Mouse (Mus musculus) forebrain, embryonic 11.5 days (tissue): ENCODE measurements around the gene Stxbp3. TPM values are rescaled to one million over a fixed set of nuclear protein-coding genes. Genes with fewer than 3 reads are reported as not detected.

Source experiments
- ATAC-seq: fragments of 200-750 bp; cut with Nextera tagmentation; replicated peaks from 2 replicates; pipeline ENCODE4 v1.8.0; 2017; ENCODE audit warnings: moderate TSS enrichment; ENCODE audit not compliant: low FRiP score
- DNase-seq: peaks from one replicate; pipeline ENCODE4 v3.0.0-alpha.2; 2017; ENCODE audit warnings: low spot score
- H3K27ac ChIP-seq: fragments of 300-500 bp; sonication (generic); 2 replicates; pipeline ENCODE4 v1.5.1; 2014; ENCODE audit warnings: low read depth, low read length
- H3K27me3 ChIP-seq: fragments of 300-500 bp; sonication (generic); 2 replicates; pipeline ENCODE4 v1.6.1; 2014; ENCODE audit warnings: mild to moderate bottlenecking, low read length, mixed read lengths; ENCODE audit not compliant: control insufficient read depth, insufficient read depth
- H3K36me3 ChIP-seq: fragments of 300-500 bp; sonication (generic); 2 replicates; pipeline ENCODE4 v1.6.1; 2014; ENCODE audit warnings: mild to moderate bottlenecking, low read length, moderate library complexity, mixed read lengths; ENCODE audit not compliant: control insufficient read depth, insufficient read depth
- H3K4me1 ChIP-seq: fragments of 300-500 bp; sonication (generic); replicated peaks from 2 replicates; pipeline ENCODE4 v1.6.1; 2014; ENCODE audit warnings: low read length, mixed read lengths; ENCODE audit not compliant: control insufficient read depth, insufficient read depth
- H3K4me2 ChIP-seq: fragments of 300-500 bp; sonication (generic); 2 replicates; pipeline ENCODE4 v1.6.1; 2014; ENCODE audit warnings: low read depth, mild to moderate bottlenecking, low read length, moderate library complexity, mixed read lengths; ENCODE audit not compliant: severe bottlenecking
- H3K4me3 ChIP-seq: fragments of 300-500 bp; sonication (generic); 2 replicates; pipeline ENCODE4 v1.5.1; 2014; ENCODE audit warnings: low read depth, low read length
- H3K9ac ChIP-seq: fragments of 300-500 bp; sonication (generic); 2 replicates; pipeline ENCODE4 v1.6.1; 2014; ENCODE audit warnings: low read length
- H3K9me3 ChIP-seq: fragments of 300-500 bp; sonication (generic); 2 replicates; pipeline ENCODE4 v1.6.1; 2016; ENCODE audit warnings: low read length, mixed read lengths; ENCODE audit not compliant: control insufficient read depth
- WGBS: fragments of 180-500 bp; shearing (Covaris S2); extraction: QIAGEN DNeasy Blood & Tissue Kit; methylation state at CpG from one replicate; pipeline ENCODE4 v1.1.7; 2014; 5-methylcytosine and 5-hydroxymethylcytosine counted together
- polyA plus RNA-seq: library from polyadenylated mRNA; unstranded; fragments of >200 nt; fragmentation: Nextera tagmentation; extraction: Ambion mirVana; gene quantifications from 2 replicates; pipeline ENCODE4 v1.2.1, GENCODE M21; 2014

Gene Stxbp3
- polyA plus RNA-seq, 1 experiment from 2014 or later, result 22.5 TPM

DNA sequence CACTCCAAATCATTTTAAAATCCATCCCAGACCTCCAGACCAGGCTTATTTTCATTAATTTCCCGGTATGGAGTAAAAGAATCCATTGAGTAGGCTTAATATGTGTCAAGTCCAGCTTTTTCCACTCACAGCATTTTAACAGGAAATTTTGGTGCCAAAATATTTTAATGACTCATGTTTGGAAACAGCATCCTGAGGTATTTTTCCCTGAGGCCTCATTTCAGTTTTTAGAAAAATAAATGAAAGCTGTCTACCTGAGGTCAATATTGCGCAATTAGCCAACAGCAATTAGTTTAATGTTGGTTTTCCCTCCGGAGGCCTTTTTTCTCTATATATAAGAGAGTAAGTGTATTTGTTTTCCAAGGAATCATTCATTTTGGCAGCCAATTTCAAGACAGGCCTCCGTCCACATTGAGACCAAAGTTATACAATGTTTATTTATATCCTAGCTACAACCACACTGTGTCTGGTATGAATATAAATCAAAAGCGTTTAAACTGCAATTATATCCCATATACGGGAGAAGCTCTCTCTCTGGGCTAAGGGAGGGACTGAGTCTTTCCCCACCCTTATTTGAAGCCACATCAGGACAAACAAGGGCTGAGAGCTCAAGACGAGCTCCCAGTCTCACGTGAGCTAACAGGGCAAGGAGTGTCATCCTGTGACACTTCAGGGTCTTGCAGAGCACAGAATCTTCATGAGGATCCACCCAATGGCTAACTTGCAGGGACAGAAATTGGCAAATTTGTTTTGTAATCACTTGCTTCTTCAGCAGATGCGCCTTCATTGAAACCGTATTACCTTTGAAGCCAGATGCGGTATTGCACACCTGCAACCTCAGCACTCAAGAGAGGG, 80.5 kb downstream of the Stxbp3 start:
- H3K9me3 ChIP-seq, result no peaks in the 10 kb centered on the region
- H3K4me2 ChIP-seq, result no peak overlapping the region
- 90% methylated on average over 11 of the region's 11 CpGs for WGBS
- no peaks in the 10 kb centered on the region for H3K4me1 ChIP-seq
- H3K36me3 ChIP-seq, result no peaks in the 10 kb centered on the region
- no peak overlapping the region for H3K4me3 ChIP-seq
- no peaks in the 10 kb centered on the region for H3K27me3 ChIP-seq
- no peak overlapping the region for H3K27ac ChIP-seq
- DNase-seq (no peak), ATAC-seq (no peak)
- H3K9ac ChIP-seq, result no peak overlapping the region

DNA sequence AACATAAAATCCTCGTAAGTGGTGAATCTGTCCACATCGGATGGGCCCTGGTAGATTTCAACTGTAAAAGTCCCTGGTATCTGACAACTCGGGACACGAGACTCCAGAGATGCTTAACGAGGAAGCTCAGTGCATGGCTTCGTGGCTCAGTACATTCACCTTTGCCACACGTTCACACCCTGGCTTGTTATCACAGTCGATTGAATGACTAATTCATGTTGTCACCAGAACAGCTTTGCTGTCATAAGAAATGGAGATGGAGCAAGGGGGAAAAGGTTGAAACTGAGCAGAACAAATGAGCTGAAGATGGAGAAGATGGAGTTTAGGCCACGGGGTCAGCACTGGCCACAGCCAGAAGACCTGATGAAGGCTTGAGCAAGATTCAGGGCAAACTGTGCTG, 82.8 kb downstream of the Stxbp3 start:
- 77% methylated on average over 9 of the region's 9 CpGs for WGBS

GRCm38 (mm10) chr3:108756131-108756530, 84.2 kb downstream of the Stxbp3 start:
- ATAC-seq (no peak), DNase-seq (no peak)
- Histone ChIP-seq H3K4me1 (no peaks in the 10 kb centered on the region), H3K27me3 (no peaks in the 10 kb centered on the region), H3K9me3 (no peaks in the 10 kb centered on the region), H3K9ac (no peak overlapping the region), H3K4me3 (no peak overlapping the region), H3K27ac (no peak overlapping the region), H3K36me3 (no peaks in the 10 kb centered on the region), H3K4me2 (no peak overlapping the region)
- WGBS, result 67% methylated on average over 1 of the region's 1 CpGs

More for the DNA sequence above, 82.8 kb downstream of the Stxbp3 start:
- H3K9ac ChIP-seq, result no peak overlapping the region
- H3K27me3 ChIP-seq, result no peaks in the 10 kb centered on the region
- H3K36me3 ChIP-seq, result no peaks in the 10 kb centered on the region
- no peaks in the 10 kb centered on the region for H3K9me3 ChIP-seq
- no peaks in the 10 kb centered on the region for H3K4me1 ChIP-seq
- no peak overlapping the region for H3K4me3 ChIP-seq
- no peak overlapping the region for H3K4me2 ChIP-seq
- DNase-seq (no peak), ATAC-seq (no peak)
- no peak overlapping the region for H3K27ac ChIP-seq

DNA sequence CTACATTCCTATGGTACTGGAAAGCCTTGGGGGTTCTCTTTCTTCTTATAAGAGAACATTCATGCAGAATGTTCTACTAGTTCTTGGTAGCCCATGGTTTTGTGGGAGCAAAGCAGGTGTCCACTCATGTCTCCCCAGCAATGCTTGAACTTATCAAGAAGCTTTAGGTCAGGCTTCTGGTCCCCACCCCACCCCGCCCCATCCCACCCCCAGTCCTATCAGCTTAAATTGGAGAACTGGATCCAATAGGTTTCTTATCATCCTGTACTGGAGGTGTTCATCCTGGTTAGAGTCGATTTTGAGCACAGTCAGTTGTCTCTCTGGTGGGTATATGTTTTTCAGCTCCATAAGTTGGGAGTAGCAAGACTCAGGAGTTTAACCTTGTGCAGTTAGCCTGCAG, 84.8 kb downstream of the Stxbp3 start:
- H3K27me3 ChIP-seq, result no peaks in the 10 kb centered on the region
- no peaks in the 10 kb centered on the region for H3K9me3 ChIP-seq
- DNase-seq (no peak), ATAC-seq (no peak)
- H3K4me2 ChIP-seq, result no peak overlapping the region
- no peak overlapping the region for H3K9ac ChIP-seq
- no peak overlapping the region for H3K4me3 ChIP-seq
- 86% methylated on average over 2 of the region's 2 CpGs for WGBS
- H3K27ac ChIP-seq, result no peak overlapping the region
- H3K36me3 ChIP-seq, result no peaks in the 10 kb centered on the region
- no peaks in the 10 kb centered on the region for H3K4me1 ChIP-seq

DNA sequence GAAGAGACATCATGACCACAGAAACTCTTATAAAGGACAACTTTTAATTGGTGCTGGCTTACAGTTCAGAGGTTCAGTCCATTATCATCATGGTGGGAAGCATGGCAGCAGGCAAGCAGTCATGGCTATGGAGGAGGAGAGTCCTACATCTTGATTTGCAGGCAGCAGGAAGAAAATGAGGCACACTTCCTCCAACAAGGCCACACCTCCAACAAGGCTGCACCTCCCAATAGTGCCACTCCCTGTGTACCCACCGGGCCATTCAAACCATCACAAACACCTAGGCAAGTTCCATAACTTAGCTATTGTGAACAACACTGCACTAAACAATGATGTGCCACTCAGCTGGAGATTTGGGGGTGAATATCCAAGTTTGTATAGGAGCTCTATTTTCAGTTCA, 85.8 kb downstream of the Stxbp3 start:
- ATAC-seq, result no peak
- Histone ChIP-seq H3K4me3 (no peak overlapping the region), H3K9ac (no peak overlapping the region), H3K27me3 (no peaks in the 10 kb centered on the region), H3K9me3 (no peaks in the 10 kb centered on the region), H3K4me2 (no peak overlapping the region), H3K27ac (no peak overlapping the region), H3K36me3 (no peaks in the 10 kb centered on the region), H3K4me1 (no peaks in the 10 kb centered on the region)
- DNase-seq, result no peak
- 90% methylated on average over 1 of the region's 1 CpGs for WGBS

DNA sequence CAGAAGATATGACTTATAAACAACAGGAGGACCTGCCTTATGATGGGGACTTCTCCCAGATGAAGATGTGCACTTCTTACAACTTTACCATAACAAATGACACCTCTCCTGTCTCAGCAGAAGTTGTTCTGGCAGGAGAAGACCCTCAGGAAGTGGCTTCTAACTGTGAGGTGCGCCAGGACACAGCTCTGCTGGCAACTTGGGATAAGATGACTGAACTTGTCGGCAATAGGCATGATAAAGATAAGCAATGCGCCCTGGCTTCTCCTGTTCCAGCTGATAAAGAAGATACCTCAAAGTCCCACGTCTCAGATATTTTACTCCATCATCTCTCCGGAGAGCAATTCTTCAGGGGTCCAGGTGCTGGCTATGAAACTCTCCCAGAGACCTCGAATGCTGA, 88.6 kb downstream of the Stxbp3 start:
- Histone ChIP-seq H3K4me3 (no peak overlapping the region), H3K27ac (no peak overlapping the region), H3K36me3 (no peaks in the 10 kb centered on the region), H3K9ac (no peak overlapping the region), H3K4me2 (no peak overlapping the region), H3K4me1 (no peaks in the 10 kb centered on the region), H3K9me3 (no peaks in the 10 kb centered on the region), H3K27me3 (no peaks in the 10 kb centered on the region)
- WGBS, result 81% methylated on average over 6 of the region's 6 CpGs
- ATAC-seq, result no peak
- DNase-seq, result no peak

DNA sequence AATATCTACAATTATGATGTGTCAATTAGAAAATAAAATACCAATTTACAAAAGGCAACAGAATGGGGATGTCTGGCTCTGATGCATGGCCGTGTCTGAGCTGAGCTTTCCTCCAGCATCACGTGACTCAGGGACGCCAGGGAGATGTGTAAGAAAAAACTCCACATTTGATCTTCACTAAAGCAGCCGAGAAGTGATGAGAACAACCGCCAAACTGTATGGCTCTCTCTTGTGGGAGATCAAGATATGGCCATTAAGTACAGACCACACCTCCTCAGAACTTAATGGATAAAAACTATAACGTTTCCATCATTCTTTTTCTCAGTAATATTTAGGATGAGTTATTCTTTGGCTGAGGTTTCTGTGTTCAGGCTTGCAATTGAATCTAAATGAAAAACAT, 89.3 kb downstream of the Stxbp3 start:
- Histone ChIP-seq H3K27me3 (no peaks in the 10 kb centered on the region), H3K27ac (no peak overlapping the region), H3K4me1 (no peaks in the 10 kb centered on the region), H3K9ac (no peak overlapping the region), H3K4me2 (no peak overlapping the region), H3K9me3 (no peaks in the 10 kb centered on the region), H3K36me3 (no peaks in the 10 kb centered on the region), H3K4me3 (no peak overlapping the region)
- DNase-seq (no peak), ATAC-seq (no peak)
- 72% methylated on average over 6 of the region's 6 CpGs for WGBS

- Histone ChIP-seq H3K9ac (no peak overlapping the region), H3K9me3 (no peaks in the 10 kb centered on the region), H3K4me2 (no peak overlapping the region), H3K4me1 (no peaks in the 10 kb centered on the region), H3K27me3 (no peaks in the 10 kb centered on the region), H3K27ac (no peak overlapping the region), H3K36me3 (no peaks in the 10 kb centered on the region), H3K4me3 (no peak overlapping the region)
- no peak for DNase-seq
- ATAC-seq, result no peak
- 82% methylated on average over 4 of the region's 4 CpGs for WGBS
Observed at GRCm38 (mm10) chr3:108744060-108744459, 96.3 kb downstream of the Stxbp3 start.
